Comparison of ENCODE assay signal across 22 mouse cellular contexts in the genomic region with DNA sequence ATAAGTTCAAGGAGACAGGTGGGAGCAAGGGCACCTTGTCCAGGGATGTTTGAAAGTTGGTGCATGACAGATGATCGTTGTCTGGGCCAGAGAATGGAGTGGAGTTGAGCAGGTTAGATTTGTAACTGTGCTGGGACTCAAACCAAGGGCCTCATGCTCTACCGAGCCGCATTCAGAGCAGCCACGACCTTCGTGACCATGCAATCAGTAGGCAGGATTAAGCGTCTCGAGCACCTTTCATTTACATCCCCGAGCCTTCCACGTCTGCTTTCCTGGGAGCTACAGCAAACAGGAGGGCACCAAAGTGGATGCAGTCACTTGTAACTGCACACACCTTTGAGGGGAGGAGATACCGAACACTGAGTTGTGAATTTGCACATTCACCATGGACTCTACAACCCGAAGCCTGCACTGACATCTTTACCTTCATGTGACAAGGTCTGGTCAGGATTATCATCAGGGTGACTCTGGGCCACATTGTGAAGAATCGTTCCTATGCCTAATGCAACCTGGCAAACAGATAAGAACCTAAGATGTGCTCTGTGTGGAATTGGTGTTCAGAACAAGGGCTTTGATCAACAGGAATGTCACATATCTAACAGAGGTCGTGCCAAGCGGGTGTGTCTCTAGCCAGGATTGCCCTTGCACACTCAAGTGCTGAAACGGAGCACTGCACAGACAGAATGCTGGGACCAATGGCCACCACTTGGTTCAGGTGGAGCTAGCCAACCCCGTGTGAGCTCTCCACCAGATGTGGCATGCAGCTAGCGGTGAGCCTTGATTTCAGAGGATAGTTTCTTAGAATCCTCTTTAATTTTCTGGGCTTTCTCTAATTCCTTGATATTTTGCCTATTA. TPM values are rescaled to one million over a fixed set of nuclear protein-coding genes. Genes with fewer than 3 reads are reported as not detected.
A peak's percentile ranks its signal among the peaks of the same experiment; 100 is the strongest.
DNase-seq lines count a peak whose midpoint lies in the region; ATAC-seq and TF ChIP-seq lines count a peak whose summit lies in the region.
"Had no signal": no experiment of that assay in that cellular context is flagged by ENCODE, and none has a peak within 500 bp of the region (broad histone marks: within the 10 kb centered on the region; RNA-seq: fewer than 3 reads in every experiment).

No protein-coding gene starts in this region.

- no peak overlapping the region for H3K4me2 ChIP-seq in midbrain, embryonic 11.5 days
- H3K4me2 ChIP-seq in midbrain, postnatal 0 days (ENCODE audit: low read depth, low read length, poor library complexity, severe bottlenecking): no peak overlapping the region
- H3K4me2 ChIP-seq: embryonic facial prominence, embryonic 15.5 days; hindbrain, embryonic 15.5 days had no signal

- no peak overlapping the region for H3K27ac ChIP-seq in midbrain, embryonic 11.5 days (ENCODE audit: low read depth, low read length)
- H3K27ac ChIP-seq in midbrain, postnatal 0 days (ENCODE audit: low read depth, low read length): no peak overlapping the region
- H3K27ac ChIP-seq: embryonic facial prominence, embryonic 15.5 days; forebrain, embryonic 10.5 days; gastrocnemius, adult 2 months; heart, embryonic 10.5 days; hindbrain, embryonic 10.5 days; hindbrain, embryonic 15.5 days had no signal

- no peak for DNase-seq in lung, adult 2 months
- DNase-seq in lung, postnatal 4 days: no peak
- peak; percentile 72 for DNase-seq in midbrain, embryonic 11.5 days (ENCODE audit: low spot score, missing footprints)
- DNase-seq in midbrain, postnatal 0 days (ENCODE audit: low spot score): no peak
- no peak for DNase-seq in left cerebral cortex, adult 9 months (ENCODE audit: low spot score in 2 of 2)
- DNase-seq: adrenal gland, adult 8-10 months; adrenal gland, postnatal 36 days; cerebellum, adult 2 months; cerebellum, postnatal 14 days; embryo, embryonic 11 days; gastrocnemius, adult 2 months; gastrocnemius, postnatal 25 days had no signal

- H3K4me3 ChIP-seq in lung, adult 2 months (replicated peaks; ENCODE audit: extremely low read depth, low read depth, low read length): no peak overlapping the region
- H3K4me3 ChIP-seq in midbrain, embryonic 11.5 days (ENCODE audit: low read depth, low read length): no peak overlapping the region
- no peak overlapping the region for H3K4me3 ChIP-seq in midbrain, postnatal 0 days (ENCODE audit: low read depth, low read length)
- H3K4me3 ChIP-seq: embryonic facial prominence, embryonic 15.5 days; erythroblast, embryonic 14.5 days; forebrain, embryonic 10.5 days; gastrocnemius, adult 2 months; heart, embryonic 10.5 days; hindbrain, embryonic 10.5 days; hindbrain, embryonic 15.5 days had no signal

- peaks cover 2% of the 10 kb centered on the region; the same call in 1 of the 2 replicates for H3K4me1 ChIP-seq in lung, adult 2 months (ENCODE audit: control insufficient read depth, insufficient read depth, low read length)
- H3K4me1 ChIP-seq in midbrain, embryonic 11.5 days (ENCODE audit: control insufficient read depth, insufficient read depth, low read length): no peaks in the 10 kb centered on the region
- H3K4me1 ChIP-seq in midbrain, postnatal 0 days (ENCODE audit: insufficient read depth, low read length): no peaks in the 10 kb centered on the region
- H3K4me1 ChIP-seq: embryonic facial prominence, embryonic 15.5 days; forebrain, embryonic 10.5 days; hindbrain, embryonic 10.5 days; hindbrain, embryonic 15.5 days had no signal

- no peaks in the 10 kb centered on the region for H3K27me3 ChIP-seq in midbrain, embryonic 11.5 days (ENCODE audit: control insufficient read depth, insufficient read depth, low read length)
- H3K27me3 ChIP-seq in midbrain, postnatal 0 days (ENCODE audit: insufficient read depth, low read length): no peaks in the 10 kb centered on the region
- H3K27me3 ChIP-seq: CH12.LX; embryonic facial prominence, embryonic 15.5 days; hindbrain, embryonic 15.5 days; Patski had no signal

- H3K9me3 ChIP-seq in midbrain, embryonic 11.5 days (ENCODE audit: control insufficient read depth, low read length): no peaks in the 10 kb centered on the region
- no peaks in the 10 kb centered on the region for H3K9me3 ChIP-seq in midbrain, postnatal 0 days (ENCODE audit: low read length)
- H3K9me3 ChIP-seq: embryonic facial prominence, embryonic 15.5 days; forebrain, embryonic 10.5 days; heart, embryonic 10.5 days; hindbrain, embryonic 10.5 days; hindbrain, embryonic 15.5 days had no signal

- WGBS in lung, adult 2 months: 60% methylated on average over 17 of the region's 17 CpGs
- 83% methylated on average over 17 of the region's 17 CpGs for WGBS in midbrain, embryonic 11.5 days
- 79% methylated on average over 17 of the region's 17 CpGs for WGBS in midbrain, postnatal 0 days

- no peak overlapping the region for H3K9ac ChIP-seq in midbrain, embryonic 11.5 days (ENCODE audit: low read length)
- no peak overlapping the region for H3K9ac ChIP-seq in midbrain, postnatal 0 days (replicated peaks; ENCODE audit: low read length, poor library complexity, severe bottlenecking)
- H3K9ac ChIP-seq: embryonic facial prominence, embryonic 15.5 days; hindbrain, embryonic 15.5 days had no signal

- no peak for TF ChIP-seq CTCF in lung, adult 2 months (IDR thresholded peaks at IDR 0.05; ENCODE audit: insufficient read depth, low read length)
- no peak for TF ChIP-seq CTCF in midbrain, postnatal 0 days (IDR thresholded peaks at IDR 0.05)

- no peaks in the 10 kb centered on the region for H3K36me3 ChIP-seq in midbrain, embryonic 11.5 days (ENCODE audit: control insufficient read depth, insufficient read depth, low read length)
- no peaks in the 10 kb centered on the region for H3K36me3 ChIP-seq in midbrain, postnatal 0 days (ENCODE audit: insufficient read depth, low read length)
- H3K36me3 ChIP-seq: embryonic facial prominence, embryonic 15.5 days; forebrain, embryonic 10.5 days; hindbrain, embryonic 10.5 days; hindbrain, embryonic 15.5 days had no signal

- 0 out of 2 replicates have a peak, but pooled peaks have one; percentile 8 for TF ChIP-seq POLR2A in lung, adult 2 months (IDR thresholded peaks at IDR 0.05; ENCODE audit: borderline replicate concordance, extremely low read depth, low read depth, low read length)

- ATAC-seq in midbrain, embryonic 11.5 days (ENCODE audit: low FRiP score): no peak
- ATAC-seq in midbrain, postnatal 0 days (ENCODE audit: low FRiP score): no peak
- 0 out of 2 replicates have a peak, but pooled peaks have one; percentile 20 for ATAC-seq in megakaryocyte progenitor cell, adult 5-6 weeks (replicated peaks; ENCODE audit: poor library complexity)
- ATAC-seq: forebrain, embryonic 14.5 days; Patski had no signal

RNA-seq across cellular contexts. Expression of gene Akap5, which starts 11.6 kb away (rescaled TPM):
- polyA plus RNA-seq in lung, adult 2 months (2012; rRNA removed): 31.6 and 72.3 TPM in 2 replicates
- polyA plus RNA-seq in midbrain, embryonic 11.5 days (2014; fragmentation: Nextera tagmentation; extraction: Ambion mirVana): 4.1 TPM in 2 replicates
- total RNA-seq in midbrain, postnatal 0 days (2014; rRNA removed): 17.2 and 18.0 TPM in 2 replicates
- polyA plus RNA-seq in midbrain, postnatal 0 days (2015; fragmentation: Nextera tagmentation; extraction: Ambion mirVana): 9.4 and 10.7 TPM in 2 replicates
- total RNA-seq in megakaryocyte progenitor cell, adult 5-6 weeks (2015): 0.24 and 0.35 TPM in 2 replicates
- 0.25 and 0.74 TPM in 2 replicates for total RNA-seq in megakaryocyte progenitor cell, adult 5-6 weeks (2017)

RNA-seq across cellular contexts. Expression of gene Zbtb25, which starts 33.1 kb away (rescaled TPM):
- 6.4 and 6.8 TPM in 2 replicates for polyA plus RNA-seq in lung, adult 2 months (2012; rRNA removed)
- 20.9 and 23.4 TPM in 2 replicates for polyA plus RNA-seq in midbrain, embryonic 11.5 days (2014; fragmentation: Nextera tagmentation; extraction: Ambion mirVana)
- total RNA-seq in midbrain, postnatal 0 days (2014; rRNA removed): 19.9 and 24.4 TPM in 2 replicates
- polyA plus RNA-seq in midbrain, postnatal 0 days (2015; fragmentation: Nextera tagmentation; extraction: Ambion mirVana): 10.9 and 11.5 TPM in 2 replicates
- total RNA-seq in megakaryocyte progenitor cell, adult 5-6 weeks (2015): 31.1 and 39.7 TPM in 2 replicates
- 15.2 and 17.0 TPM in 2 replicates for total RNA-seq in megakaryocyte progenitor cell, adult 5-6 weeks (2017)

RNA-seq across cellular contexts. Expression of gene Zbtb1, which starts 33.7 kb away (rescaled TPM):
- 1.9 and 2.2 TPM in 2 replicates for polyA plus RNA-seq in lung, adult 2 months (2012; rRNA removed)
- polyA plus RNA-seq in midbrain, embryonic 11.5 days (2014; fragmentation: Nextera tagmentation; extraction: Ambion mirVana): 7.6 and 7.8 TPM in 2 replicates
- total RNA-seq in midbrain, postnatal 0 days (2014; rRNA removed): 2.9 and 3.4 TPM in 2 replicates
- 1.7 and 1.9 TPM in 2 replicates for polyA plus RNA-seq in midbrain, postnatal 0 days (2015; fragmentation: Nextera tagmentation; extraction: Ambion mirVana)
- total RNA-seq in megakaryocyte progenitor cell, adult 5-6 weeks (2015): 14.8 and 17.7 TPM in 2 replicates
- 12.7 and 18.0 TPM in 2 replicates for total RNA-seq in megakaryocyte progenitor cell, adult 5-6 weeks (2017)
